22 mouse cellular contexts compared by ENCODE assay signal in genomic region chr11:8472439-8472838, GRCm38 (mm10).
A peak's percentile ranks its signal among the peaks of the same experiment; 100 is the strongest.
DNase-seq lines count a peak whose midpoint lies in the region; ATAC-seq and TF ChIP-seq lines count a peak whose summit lies in the region.
"Had no signal": no experiment of that assay in that cellular context is flagged by ENCODE, and none has a peak within 500 bp of the region (broad histone marks: within the 10 kb centered on the region; RNA-seq: fewer than 3 reads in every experiment).

No protein-coding gene starts in this region.

- no peak for TF ChIP-seq EP300 in liver, postnatal 0 days (IDR thresholded peaks at IDR 0.05; ENCODE audit: low read depth)

- ATAC-seq in heart, embryonic 13.5 days (ENCODE audit: extremely low read depth, insufficient number of reproducible peaks, low FRiP score, low TSS enrichment) = no peak
- no peak for ATAC-seq in heart, embryonic 11.5 days (replicated peaks; ENCODE audit: insufficient number of reproducible peaks, low FRiP score, low TSS enrichment)
- peak; percentile 53; the same call in 1 of the 2 replicates for ATAC-seq in liver, postnatal 0 days
- ATAC-seq: forebrain, postnatal 0 days; hindbrain, embryonic 16.5 days had no signal

- H3K9me3 ChIP-seq in heart, embryonic 13.5 days = no peaks in the 10 kb centered on the region
- no peaks in the 10 kb centered on the region for H3K9me3 ChIP-seq in heart, embryonic 11.5 days (replicated peaks; ENCODE audit: control insufficient read depth, low read length)
- no peaks in the 10 kb centered on the region for H3K9me3 ChIP-seq in liver, postnatal 0 days (ENCODE audit: low read length)
- no peaks in the 10 kb centered on the region for H3K9me3 ChIP-seq in hindbrain, embryonic 10.5 days
- H3K9me3 ChIP-seq: limb, embryonic 13.5 days; midbrain, embryonic 10.5 days; neural tube, embryonic 13.5 days had no signal

- H3K4me2 ChIP-seq in heart, embryonic 13.5 days = no peak overlapping the region
- H3K4me2 ChIP-seq in heart, embryonic 11.5 days = no peak overlapping the region
- no peak overlapping the region for H3K4me2 ChIP-seq in liver, postnatal 0 days (ENCODE audit: low read depth, low read length)
- H3K4me2 ChIP-seq: limb, embryonic 13.5 days; neural tube, embryonic 13.5 days had no signal

- H3K4me1 ChIP-seq in heart, embryonic 13.5 days = peaks cover 37% of the 10 kb centered on the region
- peaks cover 20% of the 10 kb centered on the region for H3K4me1 ChIP-seq in heart, embryonic 11.5 days (ENCODE audit: control insufficient read depth, insufficient read depth, low read length)
- peaks cover 14% of the 10 kb centered on the region; the same call in 1 of the 2 replicates for H3K4me1 ChIP-seq in liver, postnatal 0 days (ENCODE audit: insufficient read depth)
- H3K4me1 ChIP-seq in hindbrain, embryonic 10.5 days (replicated peaks) = peaks cover 26% of the 10 kb centered on the region

- peaks cover 14% of the 10 kb centered on the region for H3K36me3 ChIP-seq in heart, embryonic 13.5 days
- no peaks in the 10 kb centered on the region for H3K36me3 ChIP-seq in heart, embryonic 11.5 days (ENCODE audit: control insufficient read depth, insufficient read depth, low read length)
- H3K36me3 ChIP-seq in liver, postnatal 0 days (replicated peaks; ENCODE audit: insufficient read depth, low read length) = peaks cover 10% of the 10 kb centered on the region
- H3K36me3 ChIP-seq in hindbrain, embryonic 10.5 days = peaks cover 6% of the 10 kb centered on the region; the same call in 1 of the 2 replicates
- H3K36me3 ChIP-seq: neural tube, embryonic 13.5 days had no signal

- no peak for TF ChIP-seq CTCF in liver, postnatal 0 days (IDR thresholded peaks at IDR 0.05; ENCODE audit: low read depth)

- no peak overlapping the region for H3K4me3 ChIP-seq in heart, embryonic 13.5 days
- H3K4me3 ChIP-seq in heart, embryonic 11.5 days (ENCODE audit: low read depth, low read length) = no peak overlapping the region
- no peak overlapping the region for H3K4me3 ChIP-seq in liver, postnatal 0 days (ENCODE audit: low read depth, low read length)
- no peak overlapping the region for H3K4me3 ChIP-seq in hindbrain, embryonic 10.5 days
- H3K4me3 ChIP-seq: erythroblast, embryonic 14.5 days; heart, adult 2 months; layer of hippocampus, adult 2 months; limb, embryonic 13.5 days; midbrain, embryonic 10.5 days; neural tube, embryonic 13.5 days had no signal

- DNase-seq in liver, postnatal 0 days = no peak
- no peak for DNase-seq in liver
- peak; percentile 50 for DNase-seq in lung, postnatal 10 days
- no peak for DNase-seq in lung, postnatal 36 days
- DNase-seq in yolk sac, embryonic 10.5 days (ENCODE audit: low spot score) = peak; percentile 61
- DNase-seq in hindbrain, embryonic 10.5 days (ENCODE audit: low spot score) = no peak
- DNase-seq: adrenal gland, adult 8-10 months; cerebellum, adult 2 months; cerebellum, postnatal 14 days; forebrain, postnatal 0 days; heart, adult 2 months; kidney, postnatal 25 days; thymus, postnatal 4 days had no signal

- no peaks in the 10 kb centered on the region for H3K27me3 ChIP-seq in heart, embryonic 13.5 days (replicated peaks)
- H3K27me3 ChIP-seq in heart, embryonic 11.5 days (ENCODE audit: control insufficient read depth, insufficient read depth, low read length) = no peaks in the 10 kb centered on the region
- H3K27me3 ChIP-seq in liver, postnatal 0 days (ENCODE audit: insufficient read depth, low read length) = no peaks in the 10 kb centered on the region
- no peaks in the 10 kb centered on the region for H3K27me3 ChIP-seq in hindbrain, embryonic 10.5 days (ENCODE audit: insufficient read depth, poor library complexity, severe bottlenecking)
- H3K27me3 ChIP-seq: limb, embryonic 13.5 days had no signal

- H3K9ac ChIP-seq in heart, embryonic 13.5 days = no peak overlapping the region
- no peak overlapping the region for H3K9ac ChIP-seq in heart, embryonic 11.5 days (ENCODE audit: low read depth, low read length)
- H3K9ac ChIP-seq in liver, postnatal 0 days (replicated peaks) = no peak overlapping the region
- H3K9ac ChIP-seq: forebrain, postnatal 0 days; limb, embryonic 13.5 days; liver, embryonic 14.5 days; neural tube, embryonic 13.5 days had no signal

- WGBS in heart, embryonic 13.5 days = 76% methylated on average over 12 of the region's 12 CpGs
- 77% methylated on average over 12 of the region's 12 CpGs for WGBS in heart, embryonic 11.5 days (ENCODE audit: insufficient replicate concordance)
- WGBS in liver, postnatal 0 days (ENCODE audit: insufficient replicate concordance) = 72% methylated on average over 12 of the region's 12 CpGs
- 88% methylated on average over 12 of the region's 12 CpGs for WGBS in hindbrain, embryonic 10.5 days

- peak overlapping the region; percentile 15; the same call in 1 of the 2 replicates for H3K27ac ChIP-seq in heart, embryonic 13.5 days (replicated peaks)
- H3K27ac ChIP-seq in heart, embryonic 11.5 days (ENCODE audit: low read depth, low read length) = no peak overlapping the region
- peak overlapping the region; percentile 0; the same call in 1 of the 2 replicates for H3K27ac ChIP-seq in liver, postnatal 0 days (ENCODE audit: low read depth)
- no peak overlapping the region for H3K27ac ChIP-seq in hindbrain, embryonic 10.5 days
- H3K27ac ChIP-seq: heart, adult 2 months; layer of hippocampus, adult 2 months; limb, embryonic 13.5 days; liver, embryonic 14.5 days; midbrain, embryonic 10.5 days; neural tube, embryonic 13.5 days had no signal

Comparison
In these comparisons a context has a peak if more than half of its experiments do, and no peak if none do; other contexts are left out.
1. H3K27ac ChIP-seq: peak in heart, embryonic 13.5 days (single experiment) and liver, postnatal 0 days (single experiment); none in heart, embryonic 11.5 days (single experiment) and hindbrain, embryonic 10.5 days (single experiment).
2. DNase-seq: peak in lung, postnatal 10 days (single experiment) and yolk sac, embryonic 10.5 days (single experiment); none in liver, postnatal 0 days (single experiment), liver (single experiment), lung, postnatal 36 days (single experiment) and hindbrain, embryonic 10.5 days (single experiment).